Mouse (Mus musculus) E14TG2a.4 (cell line): ENCODE results near the gene Card11.

Source experiments
- CTCF ChIP-seq: conservative IDR thresholded peaks from 2 replicates; pipeline ENCODE4 v1.5.1; 2014; ENCODE audit warnings: low read length
- NANOG ChIP-seq: IDR thresholded peaks from 2 replicates; pipeline ENCODE4 v1.6.1; 2014; ENCODE audit warnings: borderline replicate concordance, low read length, mixed read lengths

- TF ChIP-seq CTCF, result no peak
- no peak for TF ChIP-seq NANOG
These were observed 112.5 kb downstream of the Card11 start for GRCm38 (mm10) chr5:140887871-140888270.
